ENCODE assay signal across 12 mouse cellular contexts in genomic region chr14:52009361-52009760, GRCm38 (mm10). TPM values are rescaled to one million over a fixed set of nuclear protein-coding genes. Genes with fewer than 3 reads are reported as not detected.
DNase-seq lines count a peak whose midpoint lies in the region; ATAC-seq and TF ChIP-seq lines count a peak whose summit lies in the region.
"Had no signal": no experiment of that assay in that cellular context is flagged by ENCODE, and none has a peak within 500 bp of the region (broad histone marks: within the 10 kb centered on the region; RNA-seq: fewer than 3 reads in every experiment).

No protein-coding gene starts in this region.

- H3K9me3 ChIP-seq in heart, embryonic 12.5 days (replicated peaks): no peaks in the 10 kb centered on the region
- no peaks in the 10 kb centered on the region for H3K9me3 ChIP-seq in E14TG2a.4 (ENCODE audit: low read length)
- no peaks in the 10 kb centered on the region for H3K9me3 ChIP-seq in forebrain, embryonic 11.5 days (ENCODE audit: control insufficient read depth, low read length)
- no peaks in the 10 kb centered on the region for H3K9me3 ChIP-seq in limb, embryonic 12.5 days

- ATAC-seq in heart, embryonic 12.5 days (ENCODE audit: insufficient number of reproducible peaks, low FRiP score): no peak
- no peak for ATAC-seq in forebrain, embryonic 11.5 days (replicated peaks; ENCODE audit: low FRiP score)
- ATAC-seq in limb, embryonic 12.5 days (ENCODE audit: insufficient number of reproducible peaks, insufficient read depth, low FRiP score, low TSS enrichment, low read depth): no peak

- H3K4me2 ChIP-seq in heart, embryonic 12.5 days: peak overlapping the region; percentile 31; the same call in 1 of the 2 replicates
- H3K4me2 ChIP-seq in forebrain, embryonic 11.5 days (ENCODE audit: low read depth, low read length, severe bottlenecking): peak overlapping the region; percentile 75
- peak overlapping the region; percentile 47 for H3K4me2 ChIP-seq in limb, embryonic 12.5 days

- 50% methylated on average over 26 of the region's 26 CpGs for WGBS in heart, embryonic 12.5 days
- 23% methylated on average over 26 of the region's 26 CpGs for WGBS in forebrain, embryonic 11.5 days
- WGBS in limb, embryonic 12.5 days: 53% methylated on average over 26 of the region's 26 CpGs

- H3K27ac ChIP-seq in heart, embryonic 12.5 days (ENCODE audit: poor library complexity, severe bottlenecking): no peak overlapping the region
- peak overlapping the region; percentile 100; the same call in 1 of the 2 replicates for H3K27ac ChIP-seq in forebrain, embryonic 11.5 days (ENCODE audit: low read depth, low read length)
- H3K27ac ChIP-seq in limb, embryonic 12.5 days: no peak overlapping the region

- intact Hi-C loops in heart, postnatal 10 days (cut with DNase I): loop anchor here (2.0 kb wide), 1 partner anchor 13 kb away; no protein-coding TSS in a partner anchor

- no peak overlapping the region for H3K4me3 ChIP-seq in heart, embryonic 12.5 days
- H3K4me3 ChIP-seq in E14TG2a.4 (replicated peaks; ENCODE audit: low read length): peak overlapping the region; percentile 78
- H3K4me3 ChIP-seq in forebrain, embryonic 11.5 days (ENCODE audit: low read depth, low read length): peak overlapping the region; percentile 42
- peak overlapping the region; percentile 19; the same call in 1 of the 2 replicates for H3K4me3 ChIP-seq in limb, embryonic 12.5 days (replicated peaks)

- H3K4me1 ChIP-seq in heart, embryonic 12.5 days (replicated peaks): peaks cover 82% of the 10 kb centered on the region
- H3K4me1 ChIP-seq in E14TG2a.4 (replicated peaks; ENCODE audit: low read depth, low read length): peaks cover 83% of the 10 kb centered on the region
- H3K4me1 ChIP-seq in forebrain, embryonic 11.5 days (replicated peaks; ENCODE audit: control insufficient read depth, insufficient read depth, low read length): peaks cover 49% of the 10 kb centered on the region
- H3K4me1 ChIP-seq in limb, embryonic 12.5 days (replicated peaks): peaks cover 52% of the 10 kb centered on the region

- no peak overlapping the region for H3K9ac ChIP-seq in heart, embryonic 12.5 days
- peak overlapping the region; percentile 55 for H3K9ac ChIP-seq in forebrain, embryonic 11.5 days (ENCODE audit: low read length)
- H3K9ac ChIP-seq in limb, embryonic 12.5 days (replicated peaks): peak overlapping the region; percentile 12; the same call in 1 of the 2 replicates

- peaks cover 46% of the 10 kb centered on the region for H3K36me3 ChIP-seq in heart, embryonic 12.5 days
- peaks cover 63% of the 10 kb centered on the region for H3K36me3 ChIP-seq in E14TG2a.4 (ENCODE audit: insufficient read depth, low read length)
- H3K36me3 ChIP-seq in forebrain, embryonic 11.5 days (ENCODE audit: control insufficient read depth, insufficient read depth, low read length): peaks cover 14% of the 10 kb centered on the region
- H3K36me3 ChIP-seq in limb, embryonic 12.5 days: peaks cover 48% of the 10 kb centered on the region

- DNase-seq in heart, postnatal 10 days: no peak
- no peak for DNase-seq in forebrain, embryonic 11.5 days (ENCODE audit: low spot score)
- DNase-seq in adrenal gland, adult 8-10 months: no peak
- no peak for DNase-seq in layer of hippocampus, postnatal 36 days
- DNase-seq in kidney, postnatal 10 days: no peak

- H3K27me3 ChIP-seq in heart, embryonic 12.5 days (replicated peaks): no peaks in the 10 kb centered on the region
- no peaks in the 10 kb centered on the region for H3K27me3 ChIP-seq in E14TG2a.4 (ENCODE audit: insufficient read depth, low read length)
- H3K27me3 ChIP-seq in forebrain, embryonic 11.5 days (ENCODE audit: control insufficient read depth, insufficient read depth, low read length): no peaks in the 10 kb centered on the region
- no peaks in the 10 kb centered on the region for H3K27me3 ChIP-seq in limb, embryonic 12.5 days

- TF ChIP-seq CTCF in E14TG2a.4 (conservative IDR thresholded peaks at IDR 0.05; ENCODE audit: low read length): no peak

RNA-seq across cellular contexts. Expression of gene Tmem253, which starts 6.1 kb away (rescaled TPM):
- 0.50 and 0.80 TPM in 2 replicates for polyA plus RNA-seq in heart, embryonic 12.5 days (2016; fragmentation: Nextera tagmentation; extraction: Ambion mirVana)
- 1 to 10 TPM in 1 of 2 experiments, under 1 TPM in 1; 0.82 to 1.7 TPM for total RNA-seq in heart, postnatal 10 days (2021)
- polyA plus RNA-seq in forebrain, embryonic 11.5 days (2014; fragmentation: Nextera tagmentation; extraction: Ambion mirVana): 0.92 and 0.95 TPM in 2 replicates
- polyA plus RNA-seq in limb, embryonic 12.5 days (2016; fragmentation: Nextera tagmentation; extraction: Ambion mirVana): 1.00 and 1.2 TPM in 2 replicates
- total RNA-seq in adrenal gland, adult 8-10 months (2022): 1 to 10 TPM; 1.1 to 2.2 (median 1.6) TPM
- under 1 TPM in 1 of 2 experiments, not detected in 1; 0.65 TPM for total RNA-seq in layer of hippocampus, postnatal 36 days (2021)

RNA-seq across cellular contexts. Expression of gene Zfp219, which starts 11.2 kb away (rescaled TPM):
- polyA plus RNA-seq in heart, embryonic 12.5 days (2016; fragmentation: Nextera tagmentation; extraction: Ambion mirVana): 21.5 and 23.6 TPM in 2 replicates
- total RNA-seq in heart, postnatal 10 days (2021): 10 to 100 TPM; 33.8 to 38.0 TPM
- polyA plus RNA-seq in forebrain, embryonic 11.5 days (2014; fragmentation: Nextera tagmentation; extraction: Ambion mirVana): 105 and 116 TPM in 2 replicates
- polyA plus RNA-seq in limb, embryonic 12.5 days (2016; fragmentation: Nextera tagmentation; extraction: Ambion mirVana): 51.7 and 60.9 TPM in 2 replicates
- 10 to 100 TPM; 52.7 to 86.6 (median 71.6) TPM for total RNA-seq in adrenal gland, adult 8-10 months (2022)
- total RNA-seq in layer of hippocampus, postnatal 36 days (2021): 10 to 100 TPM; 42.5 to 44.4 TPM

RNA-seq across cellular contexts. Expression of gene Arhgef40, which starts 24.8 kb away (rescaled TPM):
- polyA plus RNA-seq in heart, embryonic 12.5 days (2016; fragmentation: Nextera tagmentation; extraction: Ambion mirVana): 104 and 111 TPM in 2 replicates
- total RNA-seq in heart, postnatal 10 days (2021): 10 to 100 TPM; 52.7 to 57.9 TPM
- polyA plus RNA-seq in forebrain, embryonic 11.5 days (2014; fragmentation: Nextera tagmentation; extraction: Ambion mirVana): 93.3 and 99.7 TPM in 2 replicates
- 241 and 253 TPM in 2 replicates for polyA plus RNA-seq in limb, embryonic 12.5 days (2016; fragmentation: Nextera tagmentation; extraction: Ambion mirVana)
- total RNA-seq in adrenal gland, adult 8-10 months (2022): 10 to 100 TPM; 40.7 to 74.9 (median 57.2) TPM
- total RNA-seq in layer of hippocampus, postnatal 36 days (2021): 10 to 100 TPM; 31.4 to 39.9 TPM
- polyA plus RNA-seq: activated CD4-positive, CD25-positive, alpha-beta regulatory T cell, adult 4 months had no signal

RNA-seq across cellular contexts. Expression of gene Olfr221, which starts 32.9 kb away (rescaled TPM):
- not detected in 2 replicates for polyA plus RNA-seq in heart, embryonic 12.5 days (2016; fragmentation: Nextera tagmentation; extraction: Ambion mirVana)
- not detected for total RNA-seq in heart, postnatal 10 days (2021)
- not detected in 2 replicates for polyA plus RNA-seq in forebrain, embryonic 11.5 days (2014; fragmentation: Nextera tagmentation; extraction: Ambion mirVana)
- polyA plus RNA-seq in limb, embryonic 12.5 days (2016; fragmentation: Nextera tagmentation; extraction: Ambion mirVana): not detected in 2 replicates
- not detected for total RNA-seq in adrenal gland, adult 8-10 months (2022)
- not detected for total RNA-seq in layer of hippocampus, postnatal 36 days (2021)
- total RNA-seq: gastrocnemius, postnatal 25 days had no signal
- polyA plus RNA-seq: activated CD4-positive, CD25-positive, alpha-beta regulatory T cell, adult 4 months; large intestine, adult 2 months; lung, postnatal 0 days had no signal
